Mouse (Mus musculus) ES-E14 (cell line): Measurements from ENCODE around the gene Pdzd2. TPM values are rescaled to one million over a fixed set of nuclear protein-coding genes. Genes with fewer than 3 reads are reported as not detected.

ENCODE experiments used
- DNase-seq: peaks from one replicate; pipeline ENCODE4 v3.0.0-alpha.2; 2013; ENCODE audit warnings: low read depth, low spot score
- H3K27ac ChIP-seq: 2 replicates; pipeline ENCODE4 v1.5.1; 2012; ENCODE audit warnings: low read depth, mild to moderate bottlenecking, low read length, moderate library complexity, mixed read lengths; ENCODE audit not compliant: poor library complexity, insufficient read depth, severe bottlenecking
- H3K36me3 ChIP-seq: 2 replicates; pipeline ENCODE4 v1.6.1; 2012; ENCODE audit warnings: mild to moderate bottlenecking, low read length, moderate library complexity, mixed read lengths; ENCODE audit not compliant: control insufficient read depth, poor library complexity, insufficient read depth, severe bottlenecking
- H3K4me1 ChIP-seq, 2 experiments: fragments of 150-350 bp in 1 of 2; sonication (generic) in 1 of 2; 2 replicates each; pipeline ENCODE4 v1.6.1; 2012; ENCODE audit warnings: low read length in 2 of 2, mild to moderate bottlenecking in 1 of 2, mixed read lengths in 1 of 2; ENCODE audit not compliant: control insufficient read depth in 2 of 2, insufficient read depth in 2 of 2, poor library complexity in 1 of 2
- H3K4me3 ChIP-seq, 2 experiments: fragments of 150-350 bp in 1 of 2; sonication (generic) in 1 of 2; 2 replicates each; pipeline ENCODE4 v1.5.1; 2012; ENCODE audit warnings: low read length in 2 of 2, low read depth in 1 of 2, mild to moderate bottlenecking in 1 of 2, mixed read lengths in 1 of 2; ENCODE audit not compliant: insufficient read depth in 1 of 2, poor library complexity in 1 of 2, severe bottlenecking in 1 of 2
- H3K9ac ChIP-seq: 2 replicates; pipeline ENCODE4 v1.6.1; 2012; ENCODE audit warnings: low read depth, mild to moderate bottlenecking, low read length, mixed read lengths; ENCODE audit not compliant: poor library complexity, insufficient read depth, severe bottlenecking
- H3K9me3 ChIP-seq: fragments of 150-350 bp; sonication (generic); 2 replicates; pipeline ENCODE4 v1.6.1; 2012; ENCODE audit warnings: low read depth, mild to moderate bottlenecking, low read length; ENCODE audit not compliant: control insufficient read depth, insufficient read depth
- CHD2 ChIP-seq: IDR thresholded peaks from 2 replicates; pipeline ENCODE4 v1.6.1; 2014; ENCODE audit warnings: mild to moderate bottlenecking, low read depth, low read length, inconsistent platforms
- HCFC1 ChIP-seq: IDR thresholded peaks from 2 replicates; pipeline ENCODE4 v1.6.1; 2012; ENCODE audit warnings: low read length, inconsistent platforms, borderline replicate concordance; ENCODE audit not compliant: insufficient read depth
- MAFK ChIP-seq: IDR thresholded peaks from 2 replicates; pipeline ENCODE4 v1.6.1; 2014; ENCODE audit warnings: mild to moderate bottlenecking, low read depth, low read length, inconsistent platforms; ENCODE audit not compliant: insufficient read depth
- ZC3H11A ChIP-seq: IDR thresholded peaks from 2 replicates; pipeline ENCODE4 v1.6.1; 2012; ENCODE audit warnings: low read depth, mild to moderate bottlenecking, inconsistent platforms, low read length, borderline replicate concordance
- ZNF384 ChIP-seq: IDR thresholded peaks from 2 replicates; pipeline ENCODE4 v1.6.1; 2012; ENCODE audit warnings: low read depth, low read length, inconsistent platforms
- in situ Hi-C, 2 experiments: fragments of 600-800 bp; cut with MboI; formaldehyde crosslinking; loops; one replicate each; pipeline ENCODE4 v1.15.1; 2025; ENCODE audit warnings: low sequenced_read_pairs in 2 of 2, inconsistent platforms in 1 of 2; ENCODE audit not compliant: unreplicated experiment in 2 of 2
- total RNA-seq: library from RNA; depleted of rRNA; stranded (reverse); fragments of 300-350 nt; gene quantifications from 2 replicates; pipeline ENCODE4 v1.2.3, GENCODE M21; 2012

Pdzd2 gene
- total RNA-seq, 1 experiment = 6.3 TPM

- H3K9me3 ChIP-seq = no peaks in the 10 kb centered on the region
- no peaks in the 10 kb centered on the region for H3K4me1 ChIP-seq
- in situ Hi-C loops = no loop called here
- no peak for TF ChIP-seq ZNF384
- no peak for TF ChIP-seq MAFK
- TF ChIP-seq HCFC1 = no peak
- no peak for TF ChIP-seq CHD2
- TF ChIP-seq ZC3H11A = no peak
- no peak overlapping the region for H3K4me3 ChIP-seq
- H3K27ac ChIP-seq = no peak overlapping the region
- no peak for DNase-seq
- no peak overlapping the region for H3K9ac ChIP-seq
- H3K36me3 ChIP-seq = no peaks in the 10 kb centered on the region
These were observed 156.7 kb downstream of the Pdzd2 start for GRCm38 (mm10) chr15:12583051-12583450.

DNA sequence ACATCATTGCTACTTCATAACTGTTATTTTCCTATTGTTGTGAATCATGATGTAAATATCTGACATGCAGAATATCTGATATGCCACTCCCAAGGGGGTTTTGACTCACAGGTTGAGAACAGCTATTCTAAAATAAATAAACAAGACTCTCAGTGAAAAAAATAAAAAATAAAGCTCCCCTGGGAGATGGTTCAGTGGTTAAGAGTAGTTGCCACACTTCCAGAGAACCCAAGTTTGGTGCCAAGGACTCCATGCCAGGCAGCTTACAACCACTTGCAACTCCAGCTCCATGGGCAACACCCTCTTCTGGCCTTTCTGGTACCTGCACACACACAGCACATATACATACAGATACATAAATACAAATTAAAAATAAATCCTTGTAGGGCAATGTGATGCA is 157.3 kb downstream of the Pdzd2 start:
- Histone ChIP-seq H3K27ac (no peak overlapping the region), H3K4me1 (no peaks in the 10 kb centered on the region), H3K4me3 (no peak overlapping the region), H3K9ac (no peak overlapping the region), H3K36me3 (no peaks in the 10 kb centered on the region), H3K9me3 (no peaks in the 10 kb centered on the region)
- no peak for DNase-seq
- TF ChIP-seq ZNF384 = no peak
- no peak for TF ChIP-seq HCFC1
- no peak for TF ChIP-seq MAFK
- no peak for TF ChIP-seq CHD2
- no peak for TF ChIP-seq ZC3H11A
- in situ Hi-C loops = no loop called here

DNA sequence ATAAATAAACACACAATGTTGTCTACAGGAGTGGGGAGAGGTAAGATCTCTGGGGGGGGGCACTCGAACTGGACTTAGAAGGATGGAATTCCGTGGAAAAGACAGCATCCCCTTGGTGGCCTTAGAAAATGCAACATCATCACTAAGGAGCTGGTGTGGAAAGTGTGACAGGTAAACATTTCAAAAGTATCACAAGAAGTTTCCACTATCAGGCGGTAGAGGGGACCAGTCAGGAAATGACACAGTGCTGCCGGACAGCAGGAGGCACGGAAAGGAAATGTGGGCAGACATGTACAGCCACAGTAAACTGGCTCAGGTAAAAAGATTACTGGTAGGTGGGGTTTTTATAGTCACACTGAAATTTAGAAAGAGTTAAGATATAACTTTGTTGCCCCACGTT is 160.5 kb downstream of the Pdzd2 start:
- no peak overlapping the region for H3K9ac ChIP-seq
- H3K9me3 ChIP-seq = no peaks in the 10 kb centered on the region
- H3K4me3 ChIP-seq = no peak overlapping the region
- TF ChIP-seq MAFK (no peak), ZC3H11A (no peak), CHD2 (no peak), ZNF384 (no peak), HCFC1 (no peak)
- DNase-seq = no peak
- H3K27ac ChIP-seq = no peak overlapping the region
- H3K36me3 ChIP-seq = no peaks in the 10 kb centered on the region
- H3K4me1 ChIP-seq = no peaks in the 10 kb centered on the region
- in situ Hi-C loops = loop anchor here (10.0 kb wide), 1 partner anchor 204 kb away; no protein-coding TSS in a partner anchor

GRCm38 (mm10) chr15:12578276-12578675 is 161.4 kb downstream of the Pdzd2 start:
- Histone ChIP-seq H3K36me3 (no peaks in the 10 kb centered on the region), H3K27ac (no peak overlapping the region), H3K9ac (no peak overlapping the region), H3K4me3 (no peak overlapping the region), H3K9me3 (no peaks in the 10 kb centered on the region), H3K4me1 (no peaks in the 10 kb centered on the region)
- no peak for TF ChIP-seq ZNF384
- peak; percentile 85 for TF ChIP-seq ZC3H11A
- in situ Hi-C loops = loop anchor here (10.0 kb wide), 1 partner anchor 203 kb away; no protein-coding TSS in a partner anchor
- peak; percentile 76 for DNase-seq

DNA sequence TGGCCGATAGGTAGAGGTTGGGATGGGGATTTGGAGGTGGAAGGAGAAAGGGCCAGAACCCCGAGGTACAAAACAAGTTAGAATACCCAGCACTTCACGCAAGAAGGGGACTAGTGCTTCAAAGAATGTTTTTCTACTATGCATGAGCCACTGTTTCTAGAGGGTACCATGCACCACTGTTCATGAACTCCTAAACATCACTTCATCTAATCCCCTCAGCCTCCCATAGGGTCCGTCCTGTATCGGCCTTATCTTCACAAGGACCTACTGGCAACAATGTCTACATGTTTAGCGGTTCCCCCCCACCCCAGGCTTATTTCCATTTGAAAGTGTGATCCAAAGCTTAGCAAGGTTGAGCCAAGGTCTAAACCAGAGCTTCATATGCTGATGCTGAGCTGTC is 162.0 kb downstream of the Pdzd2 start:
- Histone ChIP-seq H3K4me1 (no peaks in the 10 kb centered on the region), H3K4me3 (no peak overlapping the region), H3K27ac (no peak overlapping the region), H3K36me3 (no peaks in the 10 kb centered on the region), H3K9ac (no peak overlapping the region), H3K9me3 (no peaks in the 10 kb centered on the region)
- TF ChIP-seq ZC3H11A (no peak), HCFC1 (no peak), ZNF384 (no peak)
- DNase-seq = no peak
- in situ Hi-C loops = loop anchor here (10.0 kb wide), 1 partner anchor 203 kb away; no protein-coding TSS in a partner anchor
